Mouse (Mus musculus) kidney, adult 11 months (tissue): ENCODE data around the gene Pex10.
"Not testable (repeated sequence)": the region's sequence is repeated elsewhere in the genome, so short reads cannot be mapped to it uniquely, and the experiment has no call there.

ENCODE experiments used
- DNase-seq: peaks from one replicate; pipeline ENCODE4 v3.0.0; 2022

Gene Pex10

DNA sequence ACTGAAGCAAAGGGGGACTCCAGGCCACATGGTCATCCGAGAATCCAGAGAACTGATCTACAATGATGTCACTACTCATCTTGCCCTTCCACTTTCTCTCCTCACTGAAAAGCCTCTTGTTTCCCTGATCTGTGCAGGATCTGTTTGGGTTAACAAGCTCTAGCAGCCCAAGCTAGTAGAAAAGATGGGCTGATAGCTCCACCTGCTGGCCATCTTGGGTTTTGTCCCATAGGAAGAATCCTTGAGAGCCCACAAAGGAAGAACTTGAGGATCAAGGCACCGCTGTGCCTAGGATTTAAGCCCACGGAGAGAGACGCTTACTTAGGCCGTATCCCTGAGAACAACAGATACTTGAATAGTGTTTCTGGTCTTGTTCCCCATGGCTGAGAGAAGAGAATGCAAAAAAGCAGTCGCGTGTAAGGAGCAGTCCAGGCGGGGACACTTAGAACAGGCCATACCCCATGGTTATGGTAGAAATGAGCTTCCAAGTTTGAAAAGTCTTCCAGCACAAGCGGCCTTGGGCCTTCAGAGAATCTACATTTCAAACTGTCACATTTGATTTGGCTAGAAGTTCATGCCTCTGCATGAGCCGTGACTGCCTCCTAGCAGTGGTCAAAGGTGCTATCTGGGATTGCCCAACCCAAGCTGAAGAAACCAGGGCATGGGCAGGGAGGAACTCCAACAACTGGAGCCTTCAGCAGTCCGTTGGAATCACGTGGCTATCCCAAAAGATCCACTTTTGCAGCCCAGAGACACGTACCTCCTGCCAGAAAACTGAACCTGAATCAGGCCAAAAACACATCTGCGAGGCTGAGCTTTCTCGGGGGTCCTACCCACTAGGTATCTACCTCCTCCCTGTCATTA is 614 bp upstream of the Pex10 start:
- DNase-seq = peak; percentile 87

DNA sequence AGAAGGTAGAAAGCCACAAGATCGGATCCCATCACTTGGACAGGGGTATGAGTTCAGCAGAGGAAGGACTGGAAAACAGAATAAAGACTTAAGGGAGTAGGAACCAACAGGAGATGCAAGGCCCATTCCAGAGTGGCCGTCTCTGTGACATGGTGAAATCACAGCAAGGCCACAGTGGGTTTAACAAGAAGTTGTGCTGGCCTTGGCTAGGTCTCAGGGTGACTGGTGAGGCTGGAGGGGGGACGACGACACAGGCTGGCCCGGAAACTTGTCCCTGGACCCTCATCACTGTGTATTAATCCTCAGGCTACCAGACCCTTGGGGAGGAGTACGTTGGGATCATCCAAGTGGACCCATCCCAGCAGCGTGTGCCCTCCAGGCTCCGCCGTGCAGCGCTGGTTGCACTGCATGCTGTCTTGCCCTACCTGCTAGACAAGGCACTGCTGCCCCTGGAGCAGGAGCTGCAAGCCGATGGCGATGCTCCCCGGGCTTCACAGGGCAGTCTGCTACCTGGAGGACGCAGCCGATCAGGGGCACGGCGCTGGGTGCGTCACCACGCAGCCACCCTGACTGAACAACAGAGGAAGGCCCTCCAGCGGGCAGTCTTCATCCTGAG is 1.6 kb downstream of the Pex10 start:
- DNase-seq = no peak

DNA sequence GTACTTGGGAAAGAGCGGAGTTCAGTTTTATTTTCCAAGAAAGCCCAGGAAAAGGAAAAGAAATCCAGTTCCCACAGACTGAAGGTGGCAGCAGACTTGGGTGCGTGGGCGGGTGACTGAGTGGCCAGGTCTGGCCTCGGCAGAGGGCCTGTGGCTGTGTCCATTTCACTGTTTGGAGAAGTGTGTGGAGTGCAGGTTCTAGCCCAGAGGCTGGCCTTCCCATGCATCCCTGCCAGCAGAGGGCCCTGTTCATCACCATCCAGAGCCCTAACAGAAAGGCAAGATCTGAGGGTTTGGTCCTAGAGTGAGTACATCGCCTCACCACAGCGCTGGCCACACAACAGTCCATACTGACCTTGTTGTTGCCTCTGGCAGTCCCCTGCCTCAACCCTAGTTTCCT is 2.4 kb downstream of the Pex10 start:
- no peak for DNase-seq

DNA sequence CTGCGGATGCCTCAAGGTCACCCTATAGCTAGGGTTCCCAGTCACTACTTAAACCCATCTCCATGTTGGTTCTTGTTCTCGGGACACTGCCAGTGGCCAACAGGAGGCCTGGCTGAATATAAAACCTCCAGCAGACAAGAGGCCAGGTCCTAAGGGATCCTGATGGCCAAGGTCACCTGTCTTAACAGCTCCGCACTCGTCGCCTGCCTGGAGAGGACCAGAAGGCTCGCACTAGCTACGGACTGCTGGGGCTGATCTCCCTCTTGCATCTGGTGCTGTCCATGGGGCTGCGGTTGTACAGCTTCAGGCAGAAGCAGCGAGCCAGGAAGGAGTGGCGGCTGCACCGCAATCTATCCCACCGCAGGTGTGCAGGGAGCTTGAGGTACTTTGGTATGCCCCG is 3.4 kb downstream of the Pex10 start:
- no peak for DNase-seq

DNA sequence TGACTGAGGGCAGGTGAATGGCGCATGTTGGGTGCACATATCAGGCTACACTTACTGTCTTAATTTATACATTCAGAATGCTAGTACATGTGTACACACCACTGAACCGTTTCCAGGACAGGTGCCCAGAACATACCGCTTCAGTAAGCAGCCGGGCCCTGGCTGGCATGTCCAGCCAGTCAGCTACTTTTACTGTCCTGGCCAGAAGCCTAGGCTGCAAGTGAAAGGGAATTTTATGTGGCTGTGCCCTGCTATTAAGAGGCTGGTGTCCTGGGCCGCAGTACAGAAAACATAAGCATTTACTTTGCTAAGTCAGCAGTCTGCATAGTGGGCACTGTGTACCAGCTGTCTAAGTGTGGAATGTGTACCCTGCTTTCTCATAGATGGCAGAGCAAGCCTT is 4.1 kb downstream of the Pex10 start:
- DNase-seq = peak; percentile 83

DNA sequence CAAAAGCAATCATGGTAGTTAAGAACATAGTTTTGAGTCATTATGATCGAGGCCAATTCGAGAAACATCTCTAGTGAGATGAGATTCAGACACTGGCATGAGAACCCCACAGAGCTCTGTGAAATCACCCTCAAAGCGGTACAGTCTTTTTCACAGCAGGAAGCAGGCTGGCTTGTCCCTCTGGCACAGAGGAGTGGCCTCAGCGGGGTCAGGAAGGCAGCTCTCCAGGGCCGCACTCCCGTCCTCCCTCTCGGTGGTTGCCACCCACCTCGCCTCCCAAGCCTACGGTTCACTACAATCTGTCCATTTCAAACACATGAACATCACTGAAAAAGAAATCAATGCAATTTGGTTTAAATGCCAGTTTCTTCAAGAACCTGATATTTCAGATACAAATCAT is 7.6 kb downstream of the Pex10 start:
- no peak for DNase-seq

DNA sequence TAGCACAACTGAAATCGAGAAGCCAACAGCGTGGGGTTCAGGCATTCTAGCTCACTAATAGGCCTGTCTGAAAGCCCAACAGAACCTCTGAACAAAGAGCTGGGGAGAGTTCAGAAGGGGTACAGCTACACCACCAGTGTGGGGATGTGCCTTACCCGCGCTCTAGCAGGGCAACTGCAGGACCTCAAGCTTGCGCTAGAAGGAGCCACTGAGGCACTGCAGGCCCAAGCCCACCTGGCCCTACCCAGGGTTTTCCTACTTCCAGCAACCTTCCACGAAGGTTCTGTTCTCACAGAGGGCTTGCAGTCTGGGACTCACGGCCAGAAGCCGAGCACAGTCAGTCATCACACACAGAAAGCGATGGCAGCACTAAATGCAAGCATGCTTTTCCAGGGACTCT is 8.3 kb downstream of the Pex10 start:
- DNase-seq = no peak

DNA sequence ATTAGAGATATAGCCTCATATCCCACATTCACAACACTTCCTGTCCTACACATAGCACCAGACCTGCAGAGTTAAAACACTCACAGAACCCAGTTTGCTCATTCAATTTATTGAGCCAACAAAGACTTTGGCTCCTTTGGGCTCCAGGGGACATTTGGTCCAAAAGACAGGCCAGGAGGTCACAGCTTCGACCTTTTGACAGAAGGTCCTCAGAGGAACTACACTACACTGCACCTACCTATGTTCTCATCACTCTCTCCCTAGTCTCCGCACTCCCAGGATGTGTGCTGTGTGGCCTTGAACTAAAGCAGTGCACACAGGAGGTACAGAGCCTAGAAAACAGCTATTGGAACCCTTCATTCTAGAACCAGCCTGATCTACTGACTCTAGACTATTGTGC is 9.0 kb downstream of the Pex10 start:
- no peak for DNase-seq

DNA sequence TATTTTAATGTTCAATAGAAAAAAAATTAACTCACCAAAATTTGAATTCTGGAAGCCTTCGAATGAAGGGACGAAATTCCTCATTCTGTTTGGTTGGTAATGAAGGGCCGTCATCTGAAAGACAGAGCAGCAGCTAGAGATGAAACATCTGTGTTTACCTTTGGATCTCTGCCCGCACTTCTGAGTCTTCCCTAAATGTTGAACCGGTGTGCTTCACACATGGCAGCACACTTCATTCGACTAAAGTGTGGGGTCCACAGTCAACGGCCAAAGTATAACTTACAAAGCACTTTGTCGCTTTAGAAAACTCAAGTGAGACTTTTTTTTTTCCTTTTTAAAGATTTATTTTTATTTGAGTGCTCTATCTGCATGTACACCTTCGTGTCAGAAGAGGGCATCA is 9.9 kb downstream of the Pex10 start:
- no peak for DNase-seq

DNA sequence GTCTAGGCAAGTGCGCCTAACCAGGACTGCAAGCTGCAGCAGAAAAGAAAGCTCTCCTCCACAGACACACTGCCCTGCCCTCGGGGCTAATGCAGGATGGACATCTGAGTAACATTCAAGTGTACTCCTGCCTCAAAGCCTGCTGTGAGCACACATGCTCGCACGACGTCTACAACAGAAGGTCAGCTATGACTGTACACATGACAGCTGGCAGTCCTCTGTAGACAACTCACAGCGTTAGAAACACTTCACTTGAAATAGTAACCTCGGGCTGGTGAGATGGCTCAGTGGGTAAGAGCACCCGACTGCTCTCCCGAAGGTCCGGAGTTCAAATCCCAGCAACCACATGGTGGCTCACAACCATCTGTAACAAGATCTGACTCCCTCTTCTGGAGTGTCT is 12.0 kb downstream of the Pex10 start:
- DNase-seq = not testable (repeated sequence)

DNA sequence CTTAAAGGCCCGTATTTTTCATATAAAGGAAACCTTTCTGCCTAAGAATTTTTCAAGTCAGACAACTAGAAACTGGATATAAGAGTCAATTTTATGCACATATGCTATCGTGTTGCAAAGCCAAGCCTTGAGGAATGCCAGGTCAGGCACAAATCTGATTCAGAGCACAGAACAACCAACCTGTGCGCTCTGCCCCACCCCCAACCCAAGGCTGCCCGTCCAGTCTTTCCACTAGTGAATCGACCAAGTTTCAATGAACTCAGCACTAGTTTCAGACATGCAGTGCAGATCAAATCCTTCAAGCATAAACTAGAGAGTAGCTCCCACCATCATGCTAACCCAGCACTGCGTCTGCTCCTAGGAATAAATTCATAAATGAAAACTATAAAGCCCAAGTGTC is 12.8 kb downstream of the Pex10 start:
- no peak for DNase-seq

DNA sequence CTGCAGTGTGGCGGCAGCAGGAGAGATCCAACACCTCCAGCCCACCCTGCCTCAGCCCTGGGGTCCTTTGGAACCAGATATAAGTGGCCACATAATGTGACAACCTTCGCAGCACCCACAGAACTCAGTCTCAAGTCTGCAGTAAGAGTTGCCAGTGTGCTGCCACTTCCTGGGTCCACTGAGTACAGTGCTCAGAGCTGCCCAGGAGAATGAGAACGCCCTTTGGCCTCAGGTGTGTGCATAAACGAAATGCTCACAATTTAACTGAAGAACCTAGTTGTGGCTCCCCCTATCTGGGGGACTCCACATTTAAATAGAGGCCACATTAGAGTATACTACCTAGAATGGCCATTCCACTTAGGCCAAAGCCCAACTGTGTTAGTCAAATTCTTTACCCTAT is 16.7 kb downstream of the Pex10 start:
- no peak for DNase-seq

DNA sequence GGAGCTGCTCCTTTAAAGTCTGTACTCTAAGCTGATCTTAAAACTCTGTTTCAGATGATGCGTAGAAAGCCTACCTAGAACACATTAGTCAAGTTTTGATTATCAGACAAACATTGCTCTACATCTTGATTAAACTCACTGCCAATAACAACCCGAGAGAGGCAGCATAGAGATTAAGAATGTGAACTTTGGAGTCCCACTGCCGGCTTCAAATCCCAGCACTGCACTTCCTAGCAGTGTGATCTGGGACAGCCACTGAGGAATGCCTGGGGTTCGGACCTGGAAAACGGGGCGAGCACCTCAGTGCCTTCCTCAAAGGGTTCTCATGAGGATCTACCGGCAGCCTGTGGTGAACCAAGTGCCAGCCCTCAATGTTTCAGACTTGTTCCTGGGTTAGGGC is 17.5 kb downstream of the Pex10 start:
- DNase-seq = no peak

DNA sequence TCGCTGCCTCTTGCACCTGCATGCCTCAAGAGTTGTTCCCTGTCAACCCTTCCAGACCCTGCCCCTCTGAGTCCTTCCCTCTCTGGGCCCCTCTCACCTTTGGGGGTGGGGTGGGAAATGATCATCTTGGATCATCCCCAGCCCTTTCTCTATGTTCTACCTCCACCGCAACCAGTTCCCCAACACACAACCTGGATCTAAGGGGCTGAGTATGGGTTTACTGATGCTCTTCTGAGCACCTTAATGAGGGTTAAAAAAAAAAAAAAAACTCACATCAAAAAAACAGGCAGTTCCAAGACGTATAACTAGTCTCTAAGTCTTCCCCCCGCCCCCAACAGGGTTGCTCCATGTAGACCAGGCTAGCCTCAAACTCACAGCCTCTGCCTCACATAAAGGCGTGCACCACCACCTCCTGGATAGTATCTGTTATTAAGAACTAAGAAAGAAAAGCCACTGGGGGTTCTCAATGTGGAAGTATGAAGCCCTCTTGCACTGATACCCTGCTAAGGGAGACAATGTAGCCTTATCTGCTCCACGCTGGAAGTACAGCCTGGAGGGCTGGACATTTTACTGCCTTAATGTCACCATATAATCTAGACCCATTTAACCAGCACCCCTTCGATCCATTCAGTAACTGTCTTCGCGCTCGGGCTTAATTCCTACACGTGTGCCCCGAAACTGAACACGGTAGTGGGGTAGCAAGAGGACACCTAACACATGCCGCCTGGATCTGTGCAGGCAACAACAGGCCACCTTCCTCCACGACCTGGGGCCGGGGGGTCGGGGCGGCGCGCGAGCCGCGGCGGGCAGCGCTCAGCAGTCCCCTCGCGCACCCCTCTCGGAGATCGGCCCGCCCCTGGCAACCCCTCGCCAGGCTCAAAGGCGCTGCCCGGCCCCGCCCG is 18.6 kb downstream of the Pex10 start:
- DNase-seq = no peak

DNA sequence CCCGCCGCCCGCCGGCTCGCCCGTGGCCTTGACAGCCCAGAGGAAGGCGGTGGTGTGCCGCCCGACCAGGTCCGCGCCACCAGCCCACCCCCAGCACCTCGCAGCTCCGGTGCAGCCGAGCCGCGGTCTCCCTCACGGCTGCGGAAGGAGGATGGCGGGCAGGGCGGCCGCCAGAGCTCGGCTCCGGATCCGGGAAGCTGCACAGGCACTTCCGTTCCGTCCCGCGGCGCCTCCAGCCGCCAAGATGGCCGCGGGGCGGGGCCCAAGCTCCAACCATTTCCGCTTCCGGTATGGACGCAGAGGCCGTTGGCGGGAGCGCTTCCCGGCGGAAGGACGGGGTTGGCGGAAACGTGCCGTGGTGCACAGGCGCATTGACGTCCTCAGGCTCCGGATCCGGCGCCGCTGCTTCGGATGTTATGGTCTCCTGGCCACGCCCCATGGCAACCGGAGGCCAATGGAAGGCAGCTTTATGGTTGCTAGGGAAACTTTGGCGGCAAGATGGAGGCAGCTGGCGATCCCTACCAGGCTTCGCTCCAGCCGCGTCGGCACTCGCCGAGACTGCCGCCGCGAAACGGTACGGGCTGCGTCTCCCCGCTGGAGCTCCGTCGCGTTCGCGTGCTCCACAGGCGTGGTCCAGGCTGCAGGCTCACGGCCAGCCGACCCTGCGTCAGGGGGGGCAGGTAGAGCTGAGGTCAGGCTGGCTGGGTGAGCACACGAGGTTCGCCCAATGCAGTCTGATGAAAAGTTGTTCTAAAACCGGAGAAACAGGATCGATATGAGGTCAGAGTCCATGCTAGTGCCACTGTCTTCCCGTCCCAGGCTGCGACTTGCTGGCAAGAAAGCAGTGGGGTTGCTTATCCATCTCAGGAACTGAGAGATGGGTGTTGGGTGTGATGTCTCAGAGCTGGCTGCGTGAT is 19.6 kb downstream of the Pex10 start, which contains the start of the genes Rer1 and Morn1:
Gene Rer1, minus strand, starts transcription at position 275 of the 917 bp plus-strand sequence.
Gene Morn1, plus strand, starts transcription at position 470 of the 917 bp plus-strand sequence.
- DNase-seq = peak; percentile 99

DNA sequence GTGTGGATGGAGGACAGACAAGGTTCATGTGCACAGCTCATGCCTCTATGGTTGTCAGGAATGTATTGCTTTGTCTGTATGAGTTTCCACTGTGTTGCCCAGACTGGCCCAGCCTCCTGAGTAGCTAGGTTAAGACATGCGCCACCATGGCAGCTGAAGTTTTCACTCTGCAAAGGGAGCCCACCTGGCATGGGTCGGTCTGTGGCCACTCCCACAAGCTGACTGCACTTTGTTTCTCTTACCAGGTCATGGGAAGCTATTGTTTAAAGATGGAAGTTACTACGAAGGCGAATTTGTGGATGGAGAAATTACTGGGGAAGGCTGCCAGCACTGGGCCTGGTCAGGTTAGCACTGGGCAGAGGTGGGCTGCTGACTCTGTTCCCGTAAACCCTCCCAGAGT is 22.4 kb downstream of the Pex10 start:
- DNase-seq = no peak

DNA sequence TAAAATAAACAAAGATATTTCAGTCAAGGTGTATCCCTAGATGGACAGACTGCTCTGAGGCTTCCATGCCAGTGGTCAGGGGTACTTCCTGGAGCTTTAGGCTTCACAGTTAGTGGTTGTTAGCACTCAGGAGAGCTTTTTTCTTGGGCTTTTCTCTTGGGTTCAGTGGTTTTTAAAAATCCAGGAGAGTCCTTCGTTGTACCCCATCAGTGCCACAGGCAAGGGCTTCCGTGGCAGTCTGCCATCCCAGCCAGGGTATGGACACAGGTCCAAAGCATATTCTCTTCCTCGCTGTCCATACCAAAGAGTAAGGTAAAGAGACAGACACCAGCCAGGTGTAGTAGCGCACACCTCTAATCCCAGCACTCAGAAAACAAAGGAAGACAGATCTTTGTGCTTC is 23.3 kb downstream of the Pex10 start:
- no peak for DNase-seq

DNA sequence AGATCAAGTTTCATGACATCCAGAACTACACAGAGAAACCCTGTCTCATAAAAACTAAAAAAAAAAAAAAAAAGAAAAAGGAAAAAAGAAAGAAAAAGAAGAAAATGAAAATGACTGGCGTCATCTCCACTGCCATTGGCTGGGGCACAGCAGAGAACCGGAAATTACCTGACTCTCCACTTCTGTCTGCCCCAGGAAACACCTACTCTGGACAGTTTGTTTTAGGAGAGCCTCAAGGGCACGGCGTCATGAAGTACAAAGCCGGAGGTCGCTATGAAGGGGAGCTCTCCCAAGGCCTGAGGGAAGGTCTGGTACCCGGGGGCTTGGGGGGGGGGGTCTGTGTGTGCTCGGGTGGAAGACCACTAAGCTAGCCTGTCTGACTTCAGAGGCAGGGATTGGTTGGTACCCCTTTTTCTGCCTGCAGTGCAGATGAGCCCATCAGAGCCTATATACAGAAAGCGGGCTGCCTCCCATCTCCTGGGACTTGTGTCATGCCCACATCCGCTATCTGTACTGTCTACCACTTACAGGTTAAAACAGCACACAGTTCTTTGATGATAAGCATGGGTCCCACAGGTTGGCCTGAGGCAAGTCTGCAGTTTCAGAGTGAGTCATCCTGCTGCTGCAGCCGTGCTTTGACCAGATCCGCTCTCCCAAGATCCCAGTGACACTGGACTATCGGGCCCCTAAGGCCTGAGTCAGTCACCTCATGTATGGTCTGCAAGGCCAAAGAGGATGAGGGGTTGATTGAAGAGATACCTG is 24.1 kb downstream of the Pex10 start:
- no peak for DNase-seq

DNA sequence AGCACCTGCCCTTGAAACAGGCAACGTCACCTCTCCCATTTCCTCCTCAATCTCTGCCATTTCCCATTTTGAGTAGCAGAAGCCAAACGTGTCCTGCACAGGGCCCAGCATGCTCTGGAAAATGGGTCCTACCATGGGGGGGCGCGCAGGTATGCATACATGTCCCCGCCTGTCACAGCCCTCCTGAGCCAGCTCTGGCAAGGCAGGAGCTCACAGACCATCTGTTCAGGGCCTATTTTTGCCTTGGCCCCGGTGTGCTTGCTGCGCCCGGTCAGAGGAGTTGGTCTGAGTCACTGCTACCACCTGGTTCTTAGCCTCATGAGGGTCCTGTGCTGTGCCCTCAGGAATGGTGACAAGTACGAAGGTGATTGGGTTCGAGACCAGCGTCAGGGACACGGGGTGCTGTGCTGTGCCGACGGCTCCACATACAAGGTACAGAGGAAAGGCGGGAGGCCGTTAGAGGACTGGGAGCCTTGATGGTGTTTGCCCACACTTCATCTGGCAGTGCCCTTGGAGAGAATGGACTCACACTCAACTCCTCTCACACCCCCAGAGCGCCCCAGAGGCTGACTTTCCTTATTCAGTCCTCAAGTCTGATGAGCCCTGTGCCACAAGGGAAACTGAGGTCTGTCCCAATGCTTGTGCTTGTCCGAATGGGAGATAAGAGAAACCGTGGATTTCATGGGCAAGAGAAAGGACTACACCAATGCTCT is 26.1 kb downstream of the Pex10 start:
- no peak for DNase-seq

DNA sequence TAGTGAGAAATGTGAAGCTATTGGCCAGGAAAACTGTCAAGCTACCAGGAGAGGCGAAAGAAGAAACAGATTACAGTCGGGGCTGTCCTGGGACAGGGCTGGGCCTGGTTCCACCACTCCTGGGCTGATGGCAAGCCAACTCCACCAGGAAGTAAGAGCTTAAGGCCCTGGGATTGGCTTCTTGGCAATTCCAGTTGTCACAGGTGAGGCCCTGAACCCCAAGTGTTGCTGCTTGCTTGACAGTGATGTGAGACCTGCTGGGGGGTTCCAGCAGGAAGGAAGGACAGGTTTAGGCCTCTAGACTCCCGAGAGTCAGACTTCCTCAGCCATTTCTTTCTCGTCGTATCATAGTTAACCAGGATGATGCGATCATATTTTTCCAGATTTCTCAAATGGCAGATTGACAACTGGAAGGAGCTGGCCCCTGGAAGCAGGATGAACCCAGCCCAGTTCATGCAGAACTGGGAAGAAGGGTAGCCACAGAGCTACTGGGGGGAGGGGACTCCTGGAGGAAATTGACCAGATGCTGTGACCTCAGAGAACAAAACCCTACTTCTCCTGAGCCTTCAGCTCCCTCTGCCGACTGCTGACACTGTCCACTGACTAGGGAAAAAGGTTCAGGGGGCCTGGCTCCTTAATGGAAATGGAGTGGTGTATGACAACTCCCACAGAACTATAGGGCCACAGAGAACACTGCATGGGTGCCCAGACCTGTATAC is 26.8 kb downstream of the Pex10 start:
- no peak for DNase-seq
